Mouse (Mus musculus): ENCODE results near the gene Spic. TPM values are rescaled to one million over a fixed set of nuclear protein-coding genes. Genes with fewer than 3 reads are reported as not detected.

Spic gene
- polyA plus RNA-seq, 1 experiment from 2014 or later = not detected

DNA sequence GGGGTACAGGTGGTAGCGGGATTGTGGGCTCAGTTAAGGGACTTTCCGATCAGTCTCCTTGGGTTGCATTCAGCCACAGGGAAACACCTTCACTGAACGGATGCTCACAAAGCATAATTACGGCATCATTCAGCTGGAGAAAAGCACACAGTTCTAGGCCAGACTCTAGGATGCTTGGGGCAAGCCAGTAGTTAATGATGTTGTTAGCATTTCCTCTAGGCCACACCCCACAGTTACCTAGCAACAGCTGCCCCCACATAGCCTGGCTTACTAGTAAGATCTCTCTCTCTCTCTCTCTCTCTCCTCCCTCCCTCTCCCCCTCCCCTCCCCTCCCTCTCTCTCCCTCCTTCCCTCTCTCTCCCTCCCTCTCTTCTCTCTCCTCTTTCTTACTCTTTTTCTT is 57.8 kb downstream of the Spic start:
- H3K4me2 ChIP-seq = no peak overlapping the region
- no peak overlapping the region for H3K27ac ChIP-seq
- H3K9me3 ChIP-seq = no peaks in the 10 kb centered on the region
- H3K9ac ChIP-seq = 0 out of 2 replicates have a peak overlapping the region, but pooled peaks have one; percentile 2
- H3K4me1 ChIP-seq = no peaks in the 10 kb centered on the region
- WGBS = 51% methylated on average over 4 of the region's 4 CpGs
- H3K36me3 ChIP-seq (replicated peaks) = no peaks in the 10 kb centered on the region
- H3K4me3 ChIP-seq (replicated peaks) = no peak overlapping the region
- ATAC-seq (ENCODE audit: low FRiP score) = peak; percentile 88; the same call in 1 of the 2 replicates
- no peaks in the 10 kb centered on the region for H3K27me3 ChIP-seq

GRCm38 (mm10) chr10:88626176-88626575 is 58.6 kb downstream of the Spic start:
- WGBS = 68% methylated on average over 3 of the region's 3 CpGs
- Histone ChIP-seq H3K36me3 (replicated peaks) (no peaks in the 10 kb centered on the region), H3K27me3 (no peaks in the 10 kb centered on the region), H3K4me1 (no peaks in the 10 kb centered on the region), H3K27ac (no peak overlapping the region), H3K9me3 (no peaks in the 10 kb centered on the region), H3K4me2 (no peak overlapping the region), H3K4me3 (replicated peaks) (no peak overlapping the region), H3K9ac (no peak overlapping the region)
- no peak for ATAC-seq (ENCODE audit: low FRiP score)

Other genes starting within 250 kb of the Spic start
- gene Sycp3, start 225.4 kb downstream of the Spic start, polyA plus RNA-seq (2016; fragmentation: Nextera tagmentation; extraction: Ambion mirVana) = 0.23 TPM in 1 of 2 replicates, not detected in the other
- 8.8 and 16.0 TPM in 2 replicates for gene Chpt1, start 180.9 kb downstream of the Spic start, polyA plus RNA-seq (2016; fragmentation: Nextera tagmentation; extraction: Ambion mirVana)
- gene Mybpc1, start 79.9 kb downstream of the Spic start, polyA plus RNA-seq (2016; fragmentation: Nextera tagmentation; extraction: Ambion mirVana) = 0.78 and 0.81 TPM in 2 replicates
- gene Arl1, start 45.8 kb upstream of the Spic start, polyA plus RNA-seq (2016; fragmentation: Nextera tagmentation; extraction: Ambion mirVana) = 125 and 133 TPM in 2 replicates
- gene Utp20, start 141.8 kb upstream of the Spic start, polyA plus RNA-seq (2016; fragmentation: Nextera tagmentation; extraction: Ambion mirVana) = 22.1 and 24.5 TPM in 2 replicates
- gene Slc5a8, start 201.0 kb upstream of the Spic start, polyA plus RNA-seq (2016; fragmentation: Nextera tagmentation; extraction: Ambion mirVana) = not detected in 2 replicates